Mouse (Mus musculus): Measurements from ENCODE around the gene Neurl4.

DNA sequence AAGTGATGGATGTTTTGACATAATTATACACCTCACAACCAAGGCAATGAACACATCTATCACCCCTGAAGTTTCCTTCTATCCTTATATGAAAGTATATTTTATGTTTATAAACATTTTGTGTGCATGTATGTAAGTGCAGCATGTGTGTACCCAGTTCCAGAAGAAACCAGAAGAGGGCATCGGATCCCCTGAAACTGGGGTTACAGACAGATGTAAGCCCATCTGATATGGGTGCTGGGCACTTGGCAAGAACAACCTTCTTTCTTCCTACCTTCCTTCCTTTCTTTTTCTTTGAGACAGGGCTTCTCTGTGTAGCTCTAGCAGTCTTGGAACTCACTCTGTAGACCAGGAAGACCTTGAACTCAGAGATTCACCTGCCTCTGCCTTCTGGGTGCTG is 55.3 kb downstream of the Neurl4 start:
- no peak for TF ChIP-seq CTCF (IDR thresholded peaks at IDR 0.05; ENCODE audit: low read depth)
- no peak for TF ChIP-seq EP300 (IDR thresholded peaks at IDR 0.05; ENCODE audit: low read depth)

Data from heart, postnatal 0 days (tissue).